Mouse (Mus musculus) ES-E14 (cell line): ENCODE measurements around the gene Tomm34.

Experiments
- HCFC1 ChIP-seq: IDR thresholded peaks from 2 replicates; pipeline ENCODE4 v1.6.1; 2012; ENCODE audit warnings: low read length, inconsistent platforms, borderline replicate concordance; ENCODE audit not compliant: insufficient read depth
- MAFK ChIP-seq: IDR thresholded peaks from 2 replicates; pipeline ENCODE4 v1.6.1; 2014; ENCODE audit warnings: mild to moderate bottlenecking, low read depth, low read length, inconsistent platforms; ENCODE audit not compliant: insufficient read depth
- ZNF384 ChIP-seq: IDR thresholded peaks from 2 replicates; pipeline ENCODE4 v1.6.1; 2012; ENCODE audit warnings: low read depth, low read length, inconsistent platforms

DNA sequence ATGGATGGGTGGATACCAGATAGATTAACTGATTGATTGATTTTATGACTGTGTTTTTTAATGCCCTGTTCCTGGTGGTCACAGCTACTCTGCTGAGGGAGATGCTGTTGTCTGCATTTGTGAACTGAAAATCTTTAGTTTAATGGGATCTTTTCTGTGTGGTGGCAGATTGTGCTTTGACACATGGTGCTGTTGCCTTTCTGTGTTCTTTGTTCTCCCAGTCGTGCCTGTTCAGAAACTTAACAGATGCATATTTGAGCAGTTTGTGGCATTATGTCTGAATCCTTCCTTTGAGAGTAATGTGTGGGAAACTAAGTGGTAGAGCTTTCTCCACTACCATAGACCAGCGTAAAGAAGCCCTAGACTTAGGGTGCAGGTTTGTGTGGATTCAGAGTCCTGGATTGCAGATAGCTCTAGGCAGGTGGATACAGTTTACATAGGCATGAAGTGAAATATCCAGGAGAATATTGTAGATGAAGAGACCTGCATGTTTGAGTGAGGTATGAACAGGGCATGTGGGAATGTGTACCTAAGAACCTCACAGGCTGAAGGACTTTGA is 62.9 kb downstream of the Tomm34 start:
- no peak for TF ChIP-seq ZNF384
- no peak for TF ChIP-seq HCFC1
- TF ChIP-seq MAFK: no peak
